Mouse (Mus musculus): Measurements from ENCODE around the gene 2200002J24Rik.

GRCm38 (mm10) chr7:30719669-30720068, 20.9 kb downstream of the 2200002J24Rik start:
- TF ChIP-seq POLR2A (IDR thresholded peaks at IDR 0.05; ENCODE audit: insufficient read depth, low read length) (no peak), CTCF (IDR thresholded peaks at IDR 0.05; ENCODE audit: low read depth, low read length) (no peak), EP300 (IDR thresholded peaks at IDR 0.05; ENCODE audit: insufficient read depth, low read depth, low read length) (no peak)

Data from ES-Bruce4 (cell line).